Mouse (Mus musculus) lung, embryonic 15.5 days (tissue): ENCODE results near the gene Slc38a2. TPM values are rescaled to one million over a fixed set of nuclear protein-coding genes. Genes with fewer than 3 reads are reported as not detected.

ENCODE experiments used
- ATAC-seq: fragments of 200-750 bp; cut with Nextera tagmentation; 2 replicates; pipeline ENCODE4 v1.8.0; 2017; ENCODE audit warnings: moderate number of reproducible peaks, borderline replicate concordance; ENCODE audit not compliant: low FRiP score, low TSS enrichment; ENCODE audit errors: extremely low read depth
- H3K27ac ChIP-seq: fragments of 300-500 bp; sonication (generic); 2 replicates; pipeline ENCODE4 v1.5.1; 2015; ENCODE audit warnings: moderate library complexity, mild to moderate bottlenecking, inconsistent platforms
- H3K27me3 ChIP-seq: fragments of 300-500 bp; sonication (generic); 2 replicates; pipeline ENCODE4 v1.6.1; 2015; ENCODE audit warnings: inconsistent platforms
- H3K36me3 ChIP-seq: fragments of 300-500 bp; sonication (generic); 2 replicates; pipeline ENCODE4 v1.6.1; 2015; ENCODE audit warnings: inconsistent platforms
- H3K4me1 ChIP-seq: fragments of 300-500 bp; sonication (generic); 2 replicates; pipeline ENCODE4 v1.6.1; 2015; ENCODE audit warnings: inconsistent platforms
- H3K4me2 ChIP-seq: fragments of 300-500 bp; sonication (generic); 2 replicates; pipeline ENCODE4 v1.6.1; 2015; ENCODE audit warnings: inconsistent platforms, mild to moderate bottlenecking, moderate library complexity
- H3K4me3 ChIP-seq: fragments of 300-500 bp; sonication (generic); 2 replicates; pipeline ENCODE4 v1.5.1; 2015; ENCODE audit warnings: mild to moderate bottlenecking, inconsistent platforms
- H3K9ac ChIP-seq: fragments of 300-500 bp; sonication (generic); 2 replicates; pipeline ENCODE4 v1.6.1; 2015; ENCODE audit warnings: inconsistent platforms
- H3K9me3 ChIP-seq: fragments of 300-500 bp; sonication (generic); 2 replicates; pipeline ENCODE4 v1.6.1; 2016; ENCODE audit warnings: inconsistent platforms
- WGBS: fragments of 180-500 bp; shearing (Covaris S2); methylation state at CpG from one replicate; pipeline ENCODE4 v1.1.7; 2015; 5-methylcytosine and 5-hydroxymethylcytosine counted together
- polyA plus RNA-seq: library from polyadenylated mRNA; unstranded; fragments of >200 nt; fragmentation: Nextera tagmentation; extraction: Ambion mirVana; gene quantifications from 2 replicates; pipeline ENCODE4 v1.2.1, GENCODE M21; 2015

Gene Slc38a2
- polyA plus RNA-seq, 1 experiment from 2014 or later: 138 TPM

DNA sequence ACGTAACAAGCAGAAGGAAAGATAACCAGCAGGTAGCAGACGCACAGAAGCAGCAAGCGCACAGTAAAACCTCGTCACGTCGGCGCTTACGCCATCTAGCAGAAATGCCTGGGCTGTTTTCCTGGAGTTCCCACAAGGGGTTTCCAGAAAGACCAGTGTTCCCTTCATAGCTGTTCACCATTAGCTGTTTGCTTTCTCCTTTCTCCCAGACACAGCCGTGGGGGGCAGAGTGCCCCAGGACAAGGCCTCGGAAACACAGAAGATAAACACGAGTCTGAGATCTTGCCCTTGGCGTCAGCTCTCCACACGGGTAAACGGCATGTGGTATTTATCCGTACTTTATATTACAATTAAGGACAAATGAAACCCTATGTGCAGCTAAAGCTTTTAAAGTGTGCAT is 23.8 kb downstream of the Slc38a2 start:
- Histone ChIP-seq H3K9ac (no peak overlapping the region), H3K27me3 (no peaks in the 10 kb centered on the region), H3K27ac (peak overlapping the region; percentile 69), H3K9me3 (no peaks in the 10 kb centered on the region), H3K4me3 (no peak overlapping the region), H3K4me1 (peaks cover 12% of the 10 kb centered on the region; the same call in 1 of the 2 replicates), H3K4me2 (peak overlapping the region; percentile 7; the same call in 1 of the 2 replicates), H3K36me3 (no peaks in the 10 kb centered on the region)
- WGBS: 57% methylated on average over 15 of the region's 15 CpGs
- ATAC-seq: no peak

DNA sequence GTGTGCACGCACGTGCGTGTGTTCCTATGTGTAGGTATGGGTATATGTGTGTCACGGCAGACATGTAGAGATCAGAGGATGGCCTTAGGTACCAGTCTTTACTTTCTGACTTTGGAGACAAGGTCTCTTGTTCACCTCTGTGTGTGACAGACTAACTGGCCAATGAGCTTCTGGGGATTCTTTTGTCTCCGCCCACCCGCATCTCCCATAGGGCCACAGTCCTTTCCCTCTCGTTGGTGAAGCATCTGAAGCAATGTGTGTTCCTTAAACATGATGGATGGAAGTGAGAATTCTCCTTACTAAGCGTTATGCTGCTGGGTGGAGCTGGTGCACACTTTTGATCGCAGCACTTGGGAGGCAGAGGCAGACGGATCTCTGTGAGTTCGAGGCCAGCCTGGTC is 24.5 kb downstream of the Slc38a2 start:
- Histone ChIP-seq H3K4me3 (no peak overlapping the region), H3K27ac (no peak overlapping the region), H3K4me1 (peaks cover 12% of the 10 kb centered on the region; the same call in 1 of the 2 replicates), H3K36me3 (no peaks in the 10 kb centered on the region), H3K9me3 (no peaks in the 10 kb centered on the region), H3K27me3 (no peaks in the 10 kb centered on the region), H3K4me2 (no peak overlapping the region), H3K9ac (no peak overlapping the region)
- ATAC-seq: no peak
- 82% methylated on average over 11 of the region's 11 CpGs for WGBS

DNA sequence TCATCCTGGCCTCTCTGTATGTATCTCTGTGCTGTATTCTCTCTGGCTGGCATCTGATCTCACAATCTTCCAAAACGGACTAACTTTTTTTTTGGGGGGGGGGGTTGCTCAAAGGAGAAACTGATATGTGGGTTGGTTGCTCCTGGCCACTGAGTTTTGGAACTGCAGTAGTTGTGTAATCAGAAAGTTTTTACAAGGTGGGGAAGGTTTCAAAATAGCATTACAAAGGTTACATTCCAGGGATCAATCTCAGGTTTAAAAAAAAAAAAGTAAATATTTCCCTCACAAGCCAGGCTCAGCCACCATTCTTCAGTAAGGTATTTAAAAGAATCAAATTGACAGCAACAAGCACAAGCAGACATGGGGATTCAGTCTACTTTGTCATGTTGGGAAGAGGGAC is 25.4 kb downstream of the Slc38a2 start:
- 27% methylated on average over 1 of the region's 1 CpGs for WGBS
- Histone ChIP-seq H3K4me2 (no peak overlapping the region), H3K4me1 (peaks cover 12% of the 10 kb centered on the region; the same call in 1 of the 2 replicates), H3K9ac (no peak overlapping the region), H3K27ac (no peak overlapping the region), H3K9me3 (no peaks in the 10 kb centered on the region), H3K4me3 (no peak overlapping the region), H3K27me3 (no peaks in the 10 kb centered on the region), H3K36me3 (no peaks in the 10 kb centered on the region)
- ATAC-seq: no peak

DNA sequence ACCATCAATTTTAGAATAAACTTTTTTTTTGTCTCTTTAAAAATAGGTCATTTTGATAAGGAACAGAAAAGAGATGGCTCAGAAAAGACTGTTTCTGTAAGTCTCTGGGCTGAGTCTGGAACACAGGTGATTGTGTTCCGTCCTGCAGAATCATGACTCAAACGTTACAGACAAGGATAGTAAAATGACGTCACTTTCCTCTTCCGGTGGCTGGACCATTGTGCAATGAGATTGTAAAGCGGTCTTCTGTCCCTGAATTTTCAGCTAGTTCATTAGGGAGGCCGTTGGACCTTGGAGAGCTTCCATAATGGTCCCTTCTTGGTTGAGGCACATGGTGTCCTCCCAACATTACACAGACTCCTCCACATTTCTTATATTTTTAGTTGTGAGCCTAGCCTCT is 29.8 kb downstream of the Slc38a2 start:
- 75% methylated on average over 6 of the region's 6 CpGs for WGBS
- no peak for ATAC-seq
- no peak overlapping the region for H3K9ac ChIP-seq

DNA sequence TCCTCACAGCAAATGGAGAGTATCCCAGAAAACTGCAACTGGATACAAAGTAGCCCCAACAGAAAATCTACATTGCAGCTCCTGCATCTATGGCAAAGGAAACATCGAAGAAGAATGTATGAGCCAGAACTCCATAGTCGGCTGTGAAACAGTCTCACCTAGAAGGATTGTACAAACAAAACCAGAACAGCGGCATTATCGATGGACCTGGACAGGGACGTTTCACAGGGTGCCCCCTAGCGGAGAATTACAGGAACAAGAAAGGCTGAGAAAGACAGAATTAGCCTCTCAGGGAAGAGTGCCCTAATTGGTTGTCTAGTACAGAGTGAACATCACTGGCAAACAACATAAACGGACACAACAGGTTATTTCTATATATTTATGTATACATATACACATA is 32.9 kb downstream of the Slc38a2 start:
- no peaks in the 10 kb centered on the region for H3K9me3 ChIP-seq
- no peaks in the 10 kb centered on the region for H3K27me3 ChIP-seq
- no peak for ATAC-seq
- peaks cover 5% of the 10 kb centered on the region; the same call in 1 of the 2 replicates for H3K4me1 ChIP-seq
- H3K36me3 ChIP-seq: no peaks in the 10 kb centered on the region
- H3K9ac ChIP-seq: no peak overlapping the region
- H3K27ac ChIP-seq: no peak overlapping the region
- H3K4me2 ChIP-seq: peak overlapping the region; percentile 49
- 0 out of 2 replicates have a peak overlapping the region, but pooled peaks have one; percentile 10 for H3K4me3 ChIP-seq
- 2% methylated on average over 7 of the region's 7 CpGs for WGBS

More for the DNA sequence above, 29.8 kb downstream of the Slc38a2 start:
- H3K4me1 ChIP-seq: peaks cover 5% of the 10 kb centered on the region; the same call in 1 of the 2 replicates
- no peaks in the 10 kb centered on the region for H3K27me3 ChIP-seq
- no peaks in the 10 kb centered on the region for H3K36me3 ChIP-seq
- H3K4me3 ChIP-seq: no peak overlapping the region
- no peaks in the 10 kb centered on the region for H3K9me3 ChIP-seq
- H3K4me2 ChIP-seq: no peak overlapping the region
- no peak overlapping the region for H3K27ac ChIP-seq

DNA sequence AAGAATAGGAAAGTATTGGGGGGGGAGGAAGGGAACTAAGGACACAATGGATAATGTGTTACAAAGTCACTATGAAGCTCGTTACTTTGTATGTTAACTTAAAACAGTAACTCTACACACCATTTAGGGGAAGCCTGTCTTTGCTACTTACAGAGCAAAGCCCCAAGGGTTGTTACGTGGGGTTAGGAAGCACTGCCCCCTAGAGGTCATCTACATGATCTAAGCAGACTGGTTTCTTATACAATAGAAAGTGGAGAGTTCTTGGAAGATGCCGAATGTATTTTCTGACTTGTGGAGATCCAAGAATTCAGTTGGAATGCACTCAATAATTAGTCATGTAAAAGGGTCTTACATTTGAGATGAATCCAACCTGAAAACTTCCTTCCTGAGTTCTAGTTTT is 33.6 kb downstream of the Slc38a2 start:
- Histone ChIP-seq H3K4me1 (peaks cover 5% of the 10 kb centered on the region; the same call in 1 of the 2 replicates), H3K9me3 (no peaks in the 10 kb centered on the region), H3K4me2 (peak overlapping the region; percentile 49), H3K27ac (no peak overlapping the region), H3K27me3 (no peaks in the 10 kb centered on the region), H3K36me3 (no peaks in the 10 kb centered on the region), H3K4me3 (no peak overlapping the region), H3K9ac (no peak overlapping the region)
- 6% methylated on average over 3 of the region's 3 CpGs for WGBS
- 0 out of 2 replicates have a peak, but pooled peaks have one; percentile 74 for ATAC-seq

DNA sequence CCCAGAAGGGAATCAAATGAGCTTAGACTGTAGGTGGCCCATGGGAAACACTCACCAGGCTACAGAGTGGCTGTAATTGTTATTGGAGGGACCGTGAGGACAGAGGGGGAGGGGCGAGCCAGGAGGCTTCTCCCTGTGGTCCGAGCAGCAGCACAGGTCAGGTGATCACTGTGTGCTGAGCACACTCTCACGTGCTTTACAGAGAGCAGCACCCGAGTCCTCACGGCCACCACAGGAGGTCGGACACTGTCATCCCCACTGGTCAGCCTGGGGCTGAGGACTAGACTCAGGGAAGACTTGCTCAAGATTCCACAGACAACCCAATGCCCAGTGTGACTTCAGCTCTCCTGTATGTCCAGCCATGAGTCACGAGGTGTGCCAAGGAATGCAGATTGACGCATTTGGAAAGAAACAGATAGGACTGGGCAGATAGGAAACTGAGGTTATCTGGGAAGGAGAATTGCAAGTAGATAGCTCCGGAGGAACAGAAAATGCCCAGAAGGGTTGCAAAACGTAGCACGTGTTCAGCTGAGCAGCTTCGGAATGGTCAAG is 38.9 kb downstream of the Slc38a2 start:
- no peak for ATAC-seq
- Histone ChIP-seq H3K27me3 (no peaks in the 10 kb centered on the region), H3K36me3 (no peaks in the 10 kb centered on the region), H3K9me3 (no peaks in the 10 kb centered on the region), H3K27ac (no peak overlapping the region), H3K4me1 (peaks cover 6% of the 10 kb centered on the region; the same call in 1 of the 2 replicates), H3K4me3 (no peak overlapping the region), H3K9ac (no peak overlapping the region), H3K4me2 (no peak overlapping the region)
- WGBS: 34% methylated on average over 13 of the region's 13 CpGs

DNA sequence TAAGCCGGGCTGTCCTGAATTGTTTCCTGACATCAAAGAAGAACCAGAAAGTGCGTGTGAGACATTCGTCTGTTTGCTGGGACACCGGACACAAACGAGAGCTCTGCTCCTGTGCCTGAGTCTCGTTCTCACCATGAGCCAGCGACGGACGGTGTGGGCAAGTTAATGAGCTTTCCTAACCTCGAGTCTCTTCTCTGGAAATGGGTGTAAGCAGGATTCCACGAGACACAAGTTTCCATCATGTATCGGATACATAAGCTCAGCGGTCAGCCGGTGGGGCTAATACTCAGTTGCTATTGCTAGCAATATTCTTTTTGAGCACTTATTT is 41.3 kb downstream of the Slc38a2 start:
- Histone ChIP-seq H3K9ac (no peak overlapping the region), H3K4me3 (no peak overlapping the region), H3K9me3 (no peaks in the 10 kb centered on the region), H3K4me2 (no peak overlapping the region), H3K27me3 (no peaks in the 10 kb centered on the region), H3K36me3 (no peaks in the 10 kb centered on the region), H3K27ac (no peak overlapping the region), H3K4me1 (peaks cover 9% of the 10 kb centered on the region; the same call in 1 of the 2 replicates)
- ATAC-seq: no peak
- WGBS: 46% methylated on average over 14 of the region's 14 CpGs

DNA sequence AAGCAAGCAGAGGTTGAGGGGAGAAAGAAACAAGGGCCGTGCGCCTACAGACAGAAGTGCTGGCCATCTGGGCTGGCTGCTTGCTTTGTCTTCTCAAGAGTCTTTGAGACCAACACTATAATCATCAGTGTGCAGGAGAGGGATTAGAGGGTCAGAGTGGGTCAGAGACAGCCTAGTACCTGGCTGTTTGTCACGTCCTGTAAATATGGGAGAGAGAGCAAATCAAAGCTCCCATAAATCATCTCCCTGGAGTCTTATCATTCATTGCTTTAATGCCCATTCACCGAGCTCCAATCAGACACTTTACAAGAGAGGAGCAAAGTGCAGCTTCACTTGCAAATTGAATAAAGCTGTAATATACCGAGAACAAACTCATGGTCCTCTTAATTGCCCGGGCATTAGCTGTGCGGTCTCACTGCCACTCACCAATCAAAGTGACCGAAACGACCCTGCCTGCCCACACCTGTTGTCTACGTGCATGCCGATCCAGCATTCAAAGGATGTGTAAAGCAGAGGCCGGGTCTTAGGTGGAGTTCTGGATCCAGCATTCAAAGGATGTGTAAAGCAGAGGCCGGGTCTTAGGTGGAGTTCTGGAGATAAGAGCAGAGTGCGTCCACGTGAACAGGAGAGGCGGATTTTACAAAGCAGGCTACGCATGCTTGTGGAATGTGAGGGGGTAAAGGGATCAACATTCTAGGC is 41.8 kb downstream of the Slc38a2 start:
- no peaks in the 10 kb centered on the region for H3K27me3 ChIP-seq
- no peak overlapping the region for H3K9ac ChIP-seq
- WGBS: 45% methylated on average over 17 of the region's 17 CpGs
- ATAC-seq: no peak
- no peak overlapping the region for H3K4me3 ChIP-seq
- no peaks in the 10 kb centered on the region for H3K36me3 ChIP-seq
- H3K4me1 ChIP-seq: peaks cover 9% of the 10 kb centered on the region; the same call in 1 of the 2 replicates
- no peak overlapping the region for H3K27ac ChIP-seq
- no peak overlapping the region for H3K4me2 ChIP-seq
- no peaks in the 10 kb centered on the region for H3K9me3 ChIP-seq

DNA sequence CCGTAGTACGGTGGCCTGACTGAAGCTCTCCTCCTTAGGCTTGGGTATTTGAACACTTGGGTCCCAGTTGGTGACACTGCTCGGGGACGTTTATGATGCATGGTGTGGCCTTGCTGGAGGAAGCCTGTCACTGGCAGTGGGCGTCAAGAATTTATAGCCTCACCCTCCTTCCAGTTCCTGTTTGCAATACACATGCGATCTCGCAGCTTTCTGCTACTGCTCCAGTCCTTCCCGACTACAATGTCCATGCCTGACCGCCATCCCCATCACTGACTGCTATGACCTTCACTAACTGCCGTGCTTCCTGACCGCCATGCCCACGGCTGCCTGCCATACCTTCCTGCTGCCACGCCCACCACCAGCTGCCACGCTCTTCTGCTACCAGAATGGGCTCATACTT is 44.0 kb downstream of the Slc38a2 start:
- no peaks in the 10 kb centered on the region for H3K9me3 ChIP-seq
- no peak overlapping the region for H3K4me2 ChIP-seq
- peaks cover 9% of the 10 kb centered on the region; the same call in 1 of the 2 replicates for H3K4me1 ChIP-seq
- no peak overlapping the region for H3K4me3 ChIP-seq
- no peak overlapping the region for H3K27ac ChIP-seq
- H3K36me3 ChIP-seq: no peaks in the 10 kb centered on the region
- no peaks in the 10 kb centered on the region for H3K27me3 ChIP-seq
- no peak overlapping the region for H3K9ac ChIP-seq
- no peak; the same call in 1 of the 2 replicates for ATAC-seq
- WGBS: 72% methylated on average over 14 of the region's 14 CpGs

DNA sequence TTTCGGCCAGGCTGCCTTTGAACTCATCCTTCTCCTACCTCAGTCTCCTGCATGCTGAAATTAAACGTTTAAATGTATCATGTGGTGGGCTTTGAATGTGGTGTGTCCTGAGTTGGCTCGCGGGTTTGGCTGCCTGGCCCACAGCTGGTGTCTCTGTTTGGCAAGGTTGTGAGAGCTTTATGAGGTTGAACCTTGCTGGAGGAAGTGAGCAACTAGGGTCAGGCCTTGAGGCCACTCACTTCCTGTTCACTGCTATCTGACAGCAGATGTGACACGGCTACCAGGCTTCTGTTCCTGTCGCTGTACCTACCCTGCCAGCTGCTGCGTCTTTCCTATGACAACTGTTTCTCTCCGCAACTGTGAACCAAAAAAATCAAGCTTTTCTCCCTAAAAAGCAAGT is 44.8 kb downstream of the Slc38a2 start:
- Histone ChIP-seq H3K9ac (no peak overlapping the region), H3K27me3 (no peaks in the 10 kb centered on the region), H3K27ac (no peak overlapping the region), H3K9me3 (no peaks in the 10 kb centered on the region), H3K4me1 (peaks cover 9% of the 10 kb centered on the region; the same call in 1 of the 2 replicates), H3K36me3 (no peaks in the 10 kb centered on the region), H3K4me3 (no peak overlapping the region), H3K4me2 (no peak overlapping the region)
- 54% methylated on average over 8 of the region's 8 CpGs for WGBS
- ATAC-seq: no peak

DNA sequence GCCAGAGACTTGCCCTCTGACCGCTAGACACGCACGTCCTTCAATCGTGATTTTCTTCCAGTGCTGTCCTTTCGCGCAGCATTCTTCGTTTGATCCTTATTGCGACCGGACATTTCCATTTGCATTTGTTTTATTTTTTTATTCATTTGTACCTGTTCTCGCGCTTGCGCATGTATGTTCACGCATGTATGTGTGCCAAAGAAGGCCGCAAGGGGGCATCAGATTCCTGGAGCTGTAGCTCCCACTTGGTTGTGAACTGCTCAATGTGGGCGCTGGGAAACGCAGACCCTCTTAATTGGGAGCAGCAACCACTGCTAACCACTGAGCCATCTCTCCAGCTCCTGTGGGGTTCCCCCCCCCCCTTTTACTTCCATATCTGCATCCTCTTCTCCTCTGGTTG is 46.5 kb downstream of the Slc38a2 start:
- no peak overlapping the region for H3K9ac ChIP-seq
- ATAC-seq: no peak
- H3K4me1 ChIP-seq: 0 out of 2 replicates have a peak, but pooled peaks cover 3% of the 10 kb centered on the region
- H3K27ac ChIP-seq: no peak overlapping the region
- H3K4me2 ChIP-seq: no peak overlapping the region
- WGBS: 95% methylated on average over 16 of the region's 16 CpGs
- H3K4me3 ChIP-seq: no peak overlapping the region
- no peaks in the 10 kb centered on the region for H3K36me3 ChIP-seq
- H3K27me3 ChIP-seq: no peaks in the 10 kb centered on the region
- no peaks in the 10 kb centered on the region for H3K9me3 ChIP-seq
